Mouse (Mus musculus) T-helper 17 cell (primary cell): ENCODE results near the gene Fdx1l.

Experiments
- in situ Hi-C, 2 experiments: fragments of 300-600 bp; cut with MboI, MseI; formaldehyde crosslinking; loops; 1 replicate in 1 of 2; 2 replicates in 1 of 2; pipeline ENCODE4 v1.15.1; 2025; ENCODE audit warnings: high pct_unique_total_duplicates in 2 of 2

Gene Fdx1l

GRCm38 (mm10) chr9:21073044-21073840 lies at the start of gene Fdx1l, which contains the start of gene Gm49373:
Fdx1l (minus strand) TSS chr9:21073614.
Gm49373 (minus strand) TSS chr9:21073096.
- in situ Hi-C loops: no loop called here

- in situ Hi-C loops: no loop called here
Observed at GRCm38 (mm10) chr9:21121483-21121882, 48.1 kb upstream of the Fdx1l start.

- in situ Hi-C loops: no loop called here
Observed at GRCm38 (mm10) chr9:21117073-21117472, 43.7 kb upstream of the Fdx1l start.

GRCm38 (mm10) chr9:21115105-21115504 lies 41.7 kb upstream of the Fdx1l start:
- in situ Hi-C loops: no loop called here

- in situ Hi-C loops: no loop called here
Observed at GRCm38 (mm10) chr9:21114190-21114589, 40.8 kb upstream of the Fdx1l start.

- in situ Hi-C loops: no loop called here
Observed at GRCm38 (mm10) chr9:21113751-21114150, 40.3 kb upstream of the Fdx1l start.

GRCm38 (mm10) chr9:21107607-21108237 lies 34.3 kb upstream of the Fdx1l start:
- in situ Hi-C loops: no loop called here

GRCm38 (mm10) chr9:21105760-21106564 lies 32.5 kb upstream of the Fdx1l start:
- in situ Hi-C loops: no loop called here

GRCm38 (mm10) chr9:21104814-21105213 lies 31.4 kb upstream of the Fdx1l start:
- in situ Hi-C loops: no loop called here

- in situ Hi-C loops: no loop called here
Observed at GRCm38 (mm10) chr9:21102076-21102475, 28.7 kb upstream of the Fdx1l start.

GRCm38 (mm10) chr9:21100447-21101161 lies 27.2 kb upstream of the Fdx1l start:
- in situ Hi-C loops: no loop called here

GRCm38 (mm10) chr9:21097793-21098192 lies 24.4 kb upstream of the Fdx1l start:
- in situ Hi-C loops: no loop called here

- in situ Hi-C loops: no loop called here
Observed at GRCm38 (mm10) chr9:21095958-21096357, 22.5 kb upstream of the Fdx1l start.

GRCm38 (mm10) chr9:21093423-21093822 lies 20.0 kb upstream of the Fdx1l start:
- in situ Hi-C loops: loop anchor here in 1 of 2 experiments (5.0 kb wide), 1 partner anchor 34 kb away; no protein-coding TSS in a partner anchor

GRCm38 (mm10) chr9:21091707-21092320 lies 18.4 kb upstream of the Fdx1l start, which contains the start of the genes Gm38431 and Raver1:
Gm38431 (minus strand) TSS chr9:21091997.
Raver1 (minus strand) TSS chr9:21092008.
- in situ Hi-C loops: loop anchor here in 1 of 2 experiments (5.0 kb wide), 1 partner anchor 35 kb away; no protein-coding TSS in a partner anchor

- in situ Hi-C loops: loop anchor here in 1 of 2 experiments (5.0 kb wide), 1 partner anchor 36 kb away; no protein-coding TSS in a partner anchor
Observed at GRCm38 (mm10) chr9:21090972-21091706, 17.7 kb upstream of the Fdx1l start.

GRCm38 (mm10) chr9:21090537-21090936 lies 17.1 kb upstream of the Fdx1l start:
- in situ Hi-C loops: loop anchor here in 1 of 2 experiments (5.0 kb wide), 1 partner anchor 37 kb away; no protein-coding TSS in a partner anchor

- in situ Hi-C loops: no loop called here
Observed at GRCm38 (mm10) chr9:21083324-21083723, 9.9 kb upstream of the Fdx1l start.

GRCm38 (mm10) chr9:21081127-21081526 lies 7.7 kb upstream of the Fdx1l start:
- in situ Hi-C loops: no loop called here

GRCm38 (mm10) chr9:21075625-21076024 lies 2.2 kb upstream of the Fdx1l start:
- in situ Hi-C loops: no loop called here
